Mouse (Mus musculus) heart, embryonic 13.5 days (tissue): ENCODE measurements around the gene Mrvi1. TPM values are rescaled to one million over a fixed set of nuclear protein-coding genes. Genes with fewer than 3 reads are reported as not detected.

Source experiments
- ATAC-seq: fragments of 200-750 bp; cut with Nextera tagmentation; 2 replicates; pipeline ENCODE4 v1.8.0; 2017; ENCODE audit warnings: moderate TSS enrichment; ENCODE audit not compliant: insufficient number of reproducible peaks, low FRiP score, low TSS enrichment; ENCODE audit errors: extremely low read depth
- H3K27ac ChIP-seq: fragments of 300-500 bp; sonication (generic); replicated peaks from 2 replicates; pipeline ENCODE4 v1.5.1; 2015; ENCODE audit warnings: moderate library complexity, mild to moderate bottlenecking, inconsistent platforms
- H3K27me3 ChIP-seq: fragments of 300-500 bp; sonication (generic); replicated peaks from 2 replicates; pipeline ENCODE4 v1.6.1; 2015; ENCODE audit warnings: mild to moderate bottlenecking, inconsistent platforms
- H3K36me3 ChIP-seq: fragments of 300-500 bp; sonication (generic); 2 replicates; pipeline ENCODE4 v1.6.1; 2015; ENCODE audit warnings: mild to moderate bottlenecking, inconsistent platforms
- H3K4me1 ChIP-seq: fragments of 300-500 bp; sonication (generic); 2 replicates; pipeline ENCODE4 v1.6.1; 2015; ENCODE audit warnings: inconsistent platforms
- H3K4me2 ChIP-seq: fragments of 300-500 bp; sonication (generic); 2 replicates; pipeline ENCODE4 v1.6.1; 2015; ENCODE audit warnings: inconsistent platforms, mild to moderate bottlenecking, moderate library complexity
- H3K4me3 ChIP-seq: fragments of 300-500 bp; sonication (generic); 2 replicates; pipeline ENCODE4 v1.5.1; 2015; ENCODE audit warnings: moderate library complexity, mild to moderate bottlenecking, inconsistent platforms
- H3K9ac ChIP-seq: fragments of 300-500 bp; sonication (generic); 2 replicates; pipeline ENCODE4 v1.6.1; 2015; ENCODE audit warnings: inconsistent platforms, mild to moderate bottlenecking, moderate library complexity
- H3K9me3 ChIP-seq: fragments of 300-500 bp; sonication (generic); 2 replicates; pipeline ENCODE4 v1.6.1; 2016; ENCODE audit warnings: inconsistent platforms
- WGBS: fragments of 180-500 bp; shearing (Covaris S2); methylation state at CpG from one replicate; pipeline ENCODE4 v1.1.7; 2015; ENCODE audit warnings: mixed read lengths; 5-methylcytosine and 5-hydroxymethylcytosine counted together
- polyA plus RNA-seq: library from polyadenylated mRNA; unstranded; fragments of >200 nt; fragmentation: Nextera tagmentation; extraction: Ambion mirVana; gene quantifications from 2 replicates; pipeline ENCODE4 v1.2.1, GENCODE M21; 2015

Mrvi1 gene
- polyA plus RNA-seq, 1 experiment from 2014 or later: 5.3 TPM

DNA sequence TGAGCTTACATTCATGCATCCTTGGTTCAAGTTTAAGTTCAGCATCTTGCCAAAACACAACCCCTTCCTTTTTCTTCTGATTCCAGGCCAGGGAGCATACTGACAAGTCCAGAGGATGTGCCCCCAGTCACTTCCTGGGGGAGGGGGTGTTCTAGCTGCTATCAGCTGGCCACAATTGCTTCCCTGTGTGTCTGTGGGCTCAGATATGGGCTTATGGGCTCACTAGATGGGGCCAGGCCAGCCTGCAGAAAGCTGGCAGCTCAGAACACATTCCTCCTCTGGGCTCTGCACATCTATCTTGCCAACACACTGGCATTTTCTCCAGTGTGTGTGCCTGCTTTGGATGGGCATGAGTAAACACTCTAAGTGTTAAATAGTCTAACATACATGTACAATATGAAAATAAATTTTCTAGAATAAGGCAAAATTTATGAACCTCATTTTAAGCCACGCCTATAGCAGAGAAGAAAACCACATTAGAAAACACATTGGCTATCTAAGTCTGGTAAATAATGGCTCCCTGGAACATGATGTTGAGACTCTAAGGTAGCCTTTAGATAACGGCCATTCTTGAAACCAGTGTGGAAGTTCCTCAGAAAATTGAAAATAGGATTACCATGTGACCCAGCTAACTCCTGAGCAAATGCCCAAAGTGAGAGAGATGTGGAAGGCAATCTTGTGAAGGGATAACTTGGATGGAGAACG, 22.0 kb upstream of the Mrvi1 start:
- H3K27me3 ChIP-seq: no peaks in the 10 kb centered on the region
- H3K9me3 ChIP-seq: 0 out of 2 replicates have a peak, but pooled peaks cover 3% of the 10 kb centered on the region
- 77% methylated on average over 3 of the region's 3 CpGs for WGBS
- no peak overlapping the region for H3K9ac ChIP-seq
- no peak for ATAC-seq
- H3K4me3 ChIP-seq: no peak overlapping the region
- no peak overlapping the region for H3K4me2 ChIP-seq
- peaks cover 19% of the 10 kb centered on the region for H3K4me1 ChIP-seq
- no peaks in the 10 kb centered on the region for H3K36me3 ChIP-seq
- no peak overlapping the region for H3K27ac ChIP-seq

DNA sequence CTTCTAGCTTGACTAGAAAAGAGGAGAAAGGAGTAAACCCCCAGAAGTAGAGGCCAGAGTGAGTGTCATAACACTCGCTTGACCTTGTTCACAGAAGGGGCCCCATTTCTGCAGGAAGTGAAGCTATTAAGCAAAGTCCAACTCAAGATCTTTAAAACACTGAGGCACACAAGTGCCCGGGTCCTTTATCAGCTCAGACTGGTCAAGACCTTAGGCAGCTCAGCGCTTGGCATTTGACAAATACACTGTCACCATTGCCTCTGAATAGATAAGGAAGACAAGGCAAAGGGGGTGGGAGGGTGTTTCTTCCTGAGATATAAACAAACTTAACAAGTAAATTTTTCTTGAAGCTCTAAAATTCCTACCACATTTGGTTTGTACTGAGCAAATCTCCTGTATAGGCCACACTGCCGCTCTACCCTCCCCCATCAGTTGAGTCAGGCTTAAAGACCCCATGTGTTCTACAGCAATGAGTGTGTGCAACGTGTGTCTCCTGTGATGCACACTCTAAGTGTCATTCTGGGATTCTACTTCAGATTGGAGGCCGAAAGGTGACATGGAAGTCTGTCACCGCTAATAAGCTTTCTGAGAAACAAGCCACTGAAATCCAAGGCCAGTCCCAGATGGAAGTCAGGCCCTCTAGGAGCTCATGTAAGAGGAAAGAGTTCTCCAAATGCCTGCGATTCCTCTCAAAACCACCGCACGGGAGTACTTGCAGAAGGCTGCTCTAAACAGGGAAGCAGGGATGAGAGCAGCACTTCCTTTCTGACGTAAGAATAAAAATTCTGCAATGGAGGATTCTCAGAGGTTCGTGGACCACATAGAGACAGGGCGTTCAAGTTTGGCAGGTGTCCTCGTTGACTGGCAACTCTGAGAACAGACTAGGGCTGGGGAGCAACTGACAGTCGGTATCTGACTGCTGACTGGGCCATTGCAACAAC, 16.9 kb upstream of the Mrvi1 start:
- Histone ChIP-seq H3K9me3 (no peaks in the 10 kb centered on the region), H3K4me2 (no peak overlapping the region), H3K9ac (no peak overlapping the region), H3K27me3 (no peaks in the 10 kb centered on the region), H3K27ac (no peak overlapping the region), H3K36me3 (no peaks in the 10 kb centered on the region), H3K4me3 (no peak overlapping the region), H3K4me1 (peaks cover 26% of the 10 kb centered on the region)
- no peak for ATAC-seq
- 55% methylated on average over 15 of the region's 15 CpGs for WGBS

DNA sequence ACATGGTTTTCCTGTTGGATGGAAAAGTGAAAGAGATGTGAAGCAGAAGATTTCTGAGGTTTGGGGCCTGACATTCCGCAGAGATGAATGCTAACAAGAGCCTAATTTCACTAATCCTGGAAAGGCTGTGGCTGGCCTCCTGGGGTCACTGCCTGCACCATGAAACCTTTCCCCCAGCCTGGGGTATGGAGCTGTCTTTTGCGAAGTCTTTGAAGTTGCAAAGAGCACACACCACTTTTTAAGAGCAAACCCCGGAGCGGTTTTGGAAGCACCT, 8.9 kb upstream of the Mrvi1 start:
- ATAC-seq: no peak
- H3K9ac ChIP-seq: no peak overlapping the region
- no peak overlapping the region for H3K4me3 ChIP-seq
- no peaks in the 10 kb centered on the region for H3K36me3 ChIP-seq
- no peaks in the 10 kb centered on the region for H3K27me3 ChIP-seq
- no peaks in the 10 kb centered on the region for H3K9me3 ChIP-seq
- H3K4me1 ChIP-seq: peaks cover 28% of the 10 kb centered on the region
- H3K27ac ChIP-seq: no peak overlapping the region
- 48% methylated on average over 4 of the region's 4 CpGs for WGBS
- H3K4me2 ChIP-seq: no peak overlapping the region

DNA sequence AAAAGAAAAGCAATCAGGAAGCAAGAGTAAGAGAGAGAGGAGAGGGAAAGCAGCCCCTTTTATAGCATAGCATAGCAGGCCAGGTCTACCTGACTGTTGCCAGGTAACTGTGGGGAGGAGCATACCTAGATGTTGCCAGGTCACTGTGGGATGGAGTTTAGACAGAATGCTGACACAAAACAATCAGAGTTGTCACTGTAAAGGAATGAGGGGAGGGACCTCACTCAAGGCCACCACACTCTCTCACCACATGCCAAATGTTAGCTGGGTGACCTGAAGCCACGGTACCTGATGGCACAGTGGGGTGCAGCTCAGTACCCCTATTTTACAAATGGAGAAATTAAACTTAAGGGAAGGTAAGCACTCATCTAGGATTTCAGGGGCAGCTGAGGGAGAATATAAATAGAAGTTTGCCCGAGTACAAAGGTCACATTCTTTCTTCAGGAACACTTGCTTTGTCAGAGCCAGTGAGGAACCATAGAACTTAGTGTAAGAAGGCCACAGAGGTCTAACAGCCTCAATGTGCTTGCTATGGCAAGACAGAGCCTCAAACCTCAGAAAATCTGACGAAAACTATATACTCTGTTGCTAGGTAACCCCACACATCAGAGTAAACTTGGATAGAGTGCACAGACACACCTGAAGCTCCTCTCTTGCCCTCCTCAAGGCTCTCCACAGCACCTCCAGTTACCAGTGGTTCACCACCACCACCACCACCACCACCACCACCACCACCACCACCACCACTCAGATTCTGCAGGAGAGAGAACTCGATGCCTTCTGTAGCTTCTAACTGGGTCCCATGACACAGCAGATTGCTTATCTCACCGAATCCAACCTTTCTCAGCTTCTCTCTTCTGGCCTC, 8.3 kb upstream of the Mrvi1 start:
- Histone ChIP-seq H3K4me2 (no peak overlapping the region), H3K9me3 (no peaks in the 10 kb centered on the region), H3K9ac (no peak overlapping the region), H3K4me3 (no peak overlapping the region), H3K27ac (no peak overlapping the region), H3K36me3 (no peaks in the 10 kb centered on the region), H3K27me3 (no peaks in the 10 kb centered on the region), H3K4me1 (peaks cover 34% of the 10 kb centered on the region)
- ATAC-seq: no peak
- 46% methylated on average over 5 of the region's 5 CpGs for WGBS

DNA sequence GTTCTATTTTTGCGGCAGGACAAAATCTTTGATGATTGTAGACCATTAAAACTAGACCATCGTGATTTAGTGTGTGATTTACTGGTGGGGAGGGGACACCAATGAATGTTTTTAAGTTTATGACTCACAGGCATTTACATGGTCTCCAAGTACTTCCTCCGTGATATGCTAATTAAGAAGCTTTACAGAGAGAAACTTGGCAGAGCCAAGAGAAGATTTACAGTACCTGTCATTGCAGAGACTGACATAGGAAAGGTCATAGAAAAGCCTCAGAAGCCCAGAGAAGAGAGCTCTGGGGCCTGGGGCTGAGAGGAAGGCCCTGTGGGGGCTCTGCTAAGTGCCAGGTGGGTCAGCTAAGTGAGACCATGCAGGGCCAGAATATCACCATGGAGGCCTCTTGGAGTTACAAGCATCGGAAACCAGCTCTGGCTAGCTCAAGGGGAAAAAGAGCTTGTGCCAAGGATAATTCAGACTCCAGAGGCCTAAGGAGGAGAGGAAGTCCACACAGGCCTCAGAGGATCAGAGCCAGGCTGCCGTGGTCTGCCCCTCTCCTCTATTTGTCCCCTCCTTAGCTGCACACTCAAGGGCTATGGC, 7.1 kb upstream of the Mrvi1 start:
- Histone ChIP-seq H3K27ac (peak overlapping the region; percentile 66), H3K27me3 (no peaks in the 10 kb centered on the region), H3K36me3 (no peaks in the 10 kb centered on the region), H3K4me2 (no peak overlapping the region), H3K9ac (no peak overlapping the region), H3K4me1 (peaks cover 37% of the 10 kb centered on the region), H3K9me3 (no peaks in the 10 kb centered on the region), H3K4me3 (no peak overlapping the region)
- WGBS: 52% methylated on average over 5 of the region's 5 CpGs
- no peak for ATAC-seq

DNA sequence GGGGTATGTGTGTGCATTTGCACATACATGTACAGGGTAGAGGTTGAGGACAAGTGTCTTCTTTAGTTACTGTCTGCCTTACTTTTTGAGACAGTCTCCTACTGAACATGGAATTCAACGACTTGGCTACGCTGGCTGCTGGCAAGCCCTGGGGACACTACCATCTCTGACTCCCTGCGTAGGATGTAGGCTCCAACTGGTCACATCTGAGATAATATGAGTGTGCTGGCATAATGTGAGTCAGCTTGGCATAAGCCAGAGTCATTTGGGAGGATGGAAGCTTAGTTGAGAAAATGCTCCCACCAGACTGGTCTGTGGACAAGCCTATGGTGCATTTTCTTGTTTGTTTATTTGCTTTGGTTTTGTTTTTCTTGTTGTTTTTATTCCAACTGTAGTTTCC, 5.8 kb upstream of the Mrvi1 start:
- no peak overlapping the region for H3K27ac ChIP-seq
- peaks cover 44% of the 10 kb centered on the region for H3K4me1 ChIP-seq
- no peaks in the 10 kb centered on the region for H3K27me3 ChIP-seq
- no peak for ATAC-seq
- no peak overlapping the region for H3K4me2 ChIP-seq
- H3K36me3 ChIP-seq: no peaks in the 10 kb centered on the region
- H3K9ac ChIP-seq: no peak overlapping the region
- no peaks in the 10 kb centered on the region for H3K9me3 ChIP-seq
- no peak overlapping the region for H3K4me3 ChIP-seq
- 86% methylated on average over 3 of the region's 3 CpGs for whole genome bisulfite sequencing

DNA sequence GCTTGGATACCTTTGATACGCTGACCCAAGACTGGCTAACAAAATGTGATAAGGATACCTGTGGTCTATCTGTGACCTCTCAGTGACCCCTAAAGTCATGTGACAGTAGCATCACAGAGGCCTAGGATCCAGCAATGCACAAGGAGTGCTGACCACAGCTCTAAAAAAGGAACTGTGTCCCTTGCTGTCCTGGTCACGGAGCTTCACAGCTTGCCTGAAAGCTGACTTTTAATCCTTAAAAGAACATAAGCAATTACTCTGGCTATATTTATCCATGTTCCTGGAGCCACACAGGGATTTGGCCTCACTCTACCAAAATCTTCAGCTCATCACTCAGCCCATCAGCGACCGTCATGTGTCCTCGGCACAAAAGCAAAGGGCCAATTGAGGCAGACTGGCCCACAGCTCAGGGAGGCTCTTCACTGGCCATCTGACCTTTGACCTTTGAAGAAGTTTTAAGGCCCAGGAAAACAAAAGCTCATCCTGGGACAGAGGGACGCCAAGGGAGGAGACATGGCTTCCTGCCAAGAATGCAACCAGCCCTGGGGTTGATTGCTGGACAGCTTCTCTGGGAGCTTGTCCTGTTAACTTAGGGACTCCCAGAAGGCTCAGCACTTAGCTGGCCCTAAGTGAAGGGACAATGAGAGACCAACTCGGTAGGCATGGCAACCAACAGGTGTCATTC, 3.5 kb upstream of the Mrvi1 start:
- H3K27ac ChIP-seq: peak overlapping the region; percentile 40; the same call in 1 of the 2 replicates
- no peak overlapping the region for H3K9ac ChIP-seq
- peaks cover 62% of the 10 kb centered on the region for H3K4me1 ChIP-seq

DNA sequence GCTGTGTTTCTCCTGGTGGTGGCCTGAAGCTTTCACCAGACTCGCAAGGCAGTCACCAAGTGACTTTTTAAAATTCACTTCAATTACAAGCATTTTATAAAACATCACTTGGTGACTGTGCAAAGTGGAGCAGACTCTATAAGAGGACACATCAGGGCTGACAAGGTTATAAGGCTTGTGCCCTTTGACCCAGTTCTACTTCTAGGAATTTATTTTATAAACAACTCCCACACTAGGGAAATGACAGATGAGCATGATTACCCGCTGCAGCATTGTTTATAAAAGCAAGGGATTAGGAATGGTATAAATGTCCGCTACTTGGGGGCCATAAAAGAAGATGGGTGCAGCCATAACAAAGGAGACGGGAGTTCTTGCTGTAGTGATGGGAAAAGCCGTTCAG, 1.4 kb upstream of the Mrvi1 start:
- H3K27ac ChIP-seq: 0 out of 2 replicates have a peak overlapping the region, but pooled peaks have one; percentile 76
- no peak overlapping the region for H3K4me3 ChIP-seq
- H3K9me3 ChIP-seq: no peaks in the 10 kb centered on the region
- ATAC-seq: no peak
- H3K4me1 ChIP-seq: peaks cover 52% of the 10 kb centered on the region
- H3K9ac ChIP-seq: no peak overlapping the region
- H3K27me3 ChIP-seq: no peaks in the 10 kb centered on the region
- no peaks in the 10 kb centered on the region for H3K36me3 ChIP-seq
- WGBS: 74% methylated on average over 5 of the region's 5 CpGs
- no peak overlapping the region for H3K4me2 ChIP-seq

More for the DNA sequence above, 3.5 kb upstream of the Mrvi1 start:
- Histone ChIP-seq H3K36me3 (no peaks in the 10 kb centered on the region), H3K4me3 (no peak overlapping the region), H3K9me3 (no peaks in the 10 kb centered on the region), H3K27me3 (no peaks in the 10 kb centered on the region), H3K4me2 (no peak overlapping the region)
- WGBS: 46% methylated on average over 7 of the region's 7 CpGs
- no peak for ATAC-seq

DNA sequence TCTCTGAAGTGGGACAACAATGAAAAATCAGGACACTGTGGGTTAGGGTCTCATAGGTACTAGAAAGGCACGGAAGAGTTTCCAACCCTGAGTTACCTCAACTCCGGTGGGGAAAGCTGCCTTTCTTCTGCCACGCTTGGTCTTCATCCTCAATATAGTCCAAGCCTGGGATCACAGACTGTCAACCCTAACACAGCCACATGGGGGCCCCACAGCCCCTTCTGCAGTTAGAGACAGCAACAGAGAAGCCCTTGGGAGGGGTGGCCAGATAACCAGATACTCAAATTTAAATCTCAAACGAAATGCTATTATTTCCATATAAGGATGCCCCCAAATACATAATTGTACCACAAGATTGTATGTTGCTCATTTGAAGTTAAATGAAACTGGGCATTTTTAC, 503 bp upstream of the Mrvi1 start:
- ATAC-seq: no peak
- no peak overlapping the region for H3K4me3 ChIP-seq
- H3K36me3 ChIP-seq: no peaks in the 10 kb centered on the region
- peak overlapping the region; percentile 48 for H3K4me2 ChIP-seq
- H3K4me1 ChIP-seq: peaks cover 59% of the 10 kb centered on the region
- H3K27ac ChIP-seq: peak overlapping the region; percentile 76
- no peaks in the 10 kb centered on the region for H3K27me3 ChIP-seq
- peak overlapping the region; percentile 51; the same call in 1 of the 2 replicates for H3K9ac ChIP-seq
- WGBS: 46% methylated on average over 4 of the region's 4 CpGs
- no peaks in the 10 kb centered on the region for H3K9me3 ChIP-seq

DNA sequence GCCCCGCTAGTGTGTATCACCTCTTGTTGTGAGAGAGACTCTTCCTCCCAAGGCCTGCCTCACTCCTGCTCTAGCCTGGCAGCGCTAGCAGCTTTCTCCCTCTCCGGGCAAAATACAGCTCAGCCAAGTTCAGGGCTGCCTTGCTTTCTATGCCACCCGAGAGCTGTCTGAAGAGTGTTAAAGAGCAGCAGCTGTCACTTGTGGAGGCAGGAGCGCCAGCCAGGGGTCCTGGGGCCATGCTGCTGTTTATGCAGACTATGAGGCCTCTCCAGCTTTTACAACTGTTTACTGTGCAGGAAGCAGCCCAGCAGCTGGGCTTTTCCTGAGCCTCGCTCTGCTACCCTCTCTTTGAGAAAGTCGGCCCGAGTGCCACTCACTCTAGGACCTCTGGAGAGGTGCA, 1.2 kb downstream of the Mrvi1 start:
- no peak for ATAC-seq
- peaks cover 72% of the 10 kb centered on the region for H3K4me1 ChIP-seq

More for the DNA sequence above, 1.2 kb downstream of the Mrvi1 start:
- Histone ChIP-seq H3K27me3 (no peaks in the 10 kb centered on the region), H3K4me2 (peak overlapping the region; percentile 48), H3K36me3 (no peaks in the 10 kb centered on the region), H3K9ac (peak overlapping the region; percentile 51), H3K9me3 (no peaks in the 10 kb centered on the region), H3K27ac (peak overlapping the region; percentile 76), H3K4me3 (peak overlapping the region; percentile 31)
- 31% methylated on average over 8 of the region's 8 CpGs for WGBS
